Mouse (Mus musculus) thymus, adult 18-20 months (tissue): ENCODE data around the gene Lipo4.
"Not testable (repeated sequence)": the region's sequence is repeated elsewhere in the genome, so short reads cannot be mapped to it uniquely, and the experiment has no call there.

Experiments
- DNase-seq, 2 experiments: peaks; one replicate each; pipeline ENCODE4 v3.0.0; 2022; ENCODE audit warnings: mixed read lengths in 2 of 2

The Lipo4 gene

GRCm38 (mm10) chr19:33517680-33518079, at the start of gene Lipo4:
Gene Lipo4, minus strand, starts transcription at chr19:33517780.
- no peak for DNase-seq

GRCm38 (mm10) chr19:33456426-33456825, 61.2 kb downstream of the Lipo4 start:
- DNase-seq = not testable (repeated sequence)

GRCm38 (mm10) chr19:33453725-33454124, 63.9 kb downstream of the Lipo4 start:
- DNase-seq = no peak
